Mouse (Mus musculus) macrophage (primary cell): ENCODE measurements around the gene Camk2n2. TPM values are rescaled to one million over a fixed set of nuclear protein-coding genes. Genes with fewer than 3 reads are reported as not detected.

ENCODE experiments used
- H3K27ac ChIP-seq: fragments of 350-480 bp; formaldehyde crosslinking; 2 replicates; pipeline ENCODE4 v1.9.0; 2021
- H3K36me3 ChIP-seq: fragments of 350-480 bp; formaldehyde crosslinking; 2 replicates; pipeline ENCODE4 v1.9.0; 2021; ENCODE audit errors: inconsistent target
- H3K4me3 ChIP-seq: fragments of 350-480 bp; formaldehyde crosslinking; 2 replicates; pipeline ENCODE4 v1.9.0; 2021; ENCODE audit errors: inconsistent target
- H3K79me2 ChIP-seq: fragments of 350-480 bp; formaldehyde crosslinking; 2 replicates; pipeline ENCODE4 v1.9.0; 2021; ENCODE audit errors: inconsistent target
- WGBS: methylation state at CpG from one replicate; pipeline ENCODE4 v1.1.7; 2026; ENCODE audit warnings: inconsistent platforms; ENCODE audit not compliant: missing documents; 5-methylcytosine and 5-hydroxymethylcytosine counted together
- polyA plus RNA-seq: library from polyadenylated mRNA; stranded (reverse); fragments of 250-400 nt; gene quantifications from 3 replicates; pipeline ENCODE4 v1.2.4, GENCODE M21; 2018; ENCODE audit warnings: inconsistent platforms

Camk2n2 gene
- polyA plus RNA-seq, 1 experiment from 2014 or later, result 2.1 TPM

DNA sequence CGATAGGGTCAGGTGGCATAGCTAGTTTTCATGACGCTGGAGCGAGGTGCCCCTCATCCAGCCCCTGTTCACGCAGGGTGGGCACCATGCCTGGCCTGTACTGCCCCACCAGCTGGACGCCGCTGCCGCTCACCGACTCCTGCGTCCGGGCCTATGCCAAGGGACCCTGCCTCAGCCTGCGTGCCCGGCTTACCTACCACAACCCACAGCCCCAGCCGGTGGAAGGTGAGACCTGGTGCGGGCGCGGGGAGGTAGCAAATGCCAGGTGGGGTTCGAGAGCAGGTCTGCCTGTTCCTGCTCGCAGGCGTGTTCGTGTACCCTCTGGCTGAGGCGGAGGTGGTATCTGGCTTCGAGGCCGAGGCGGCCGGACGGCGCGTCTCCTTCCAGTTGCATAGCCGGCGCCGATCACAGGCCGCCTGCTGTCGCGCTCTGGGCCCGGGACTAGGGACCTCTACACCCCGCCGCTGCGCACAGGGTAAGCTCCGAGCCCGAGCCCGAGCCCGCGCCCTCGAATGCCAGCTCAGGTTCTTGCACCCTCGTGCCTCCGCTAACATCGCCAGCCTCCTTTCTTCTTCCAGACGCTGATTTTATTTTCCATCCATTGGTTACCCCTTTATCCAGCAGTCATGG is 29.9 kb downstream of the Camk2n2 start:
- no peak overlapping the region for H3K4me3 ChIP-seq
- no peaks in the 10 kb centered on the region for H3K79me2 ChIP-seq
- WGBS, result 8% methylated on average over 48 of the region's 48 CpGs
- no peak overlapping the region for H3K27ac ChIP-seq
- no peaks in the 10 kb centered on the region for H3K36me3 ChIP-seq

GRCm38 (mm10) chr16:20590680-20591038 is 30.4 kb downstream of the Camk2n2 start:
- Histone ChIP-seq H3K4me3 (no peak overlapping the region), H3K79me2 (no peaks in the 10 kb centered on the region), H3K27ac (no peak overlapping the region), H3K36me3 (no peaks in the 10 kb centered on the region)
- WGBS, result 2% methylated on average over 10 of the region's 17 CpGs

DNA sequence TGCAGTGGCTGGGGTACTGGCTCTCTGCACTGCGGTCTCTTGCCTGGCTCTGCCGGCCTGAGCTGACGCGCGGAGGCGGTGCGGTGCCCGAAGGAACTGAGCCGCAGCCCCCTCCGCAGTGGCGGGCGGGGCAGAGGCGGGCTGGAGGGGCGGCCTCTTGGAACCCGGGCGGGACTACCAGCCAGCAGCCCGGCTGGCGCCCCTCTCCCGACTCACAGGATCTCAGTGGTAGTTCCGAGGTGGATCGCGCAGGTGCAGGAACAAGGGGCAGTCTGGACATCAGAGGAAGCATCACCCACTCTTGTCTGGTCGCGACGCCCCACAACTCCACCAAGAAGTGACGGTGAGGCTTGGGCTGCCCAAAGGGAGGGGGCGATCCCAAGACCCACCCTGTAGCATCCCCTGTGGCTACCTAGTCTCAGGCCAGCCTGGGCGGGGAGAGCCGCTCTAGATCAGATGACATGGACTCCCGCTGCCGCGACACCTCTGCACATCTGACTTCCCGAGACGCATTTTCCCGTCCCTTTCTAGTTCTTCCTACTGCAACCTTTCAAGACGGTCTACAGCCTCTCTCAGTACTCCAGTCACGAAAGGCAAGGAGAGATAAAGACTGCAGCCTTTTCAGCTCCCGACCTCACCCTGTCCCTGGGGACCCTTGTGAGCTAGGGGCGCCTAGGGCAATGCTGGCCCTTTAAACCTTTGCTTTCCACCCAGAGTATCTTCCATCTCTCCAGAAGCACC is 31.0 kb downstream of the Camk2n2 start:
- Histone ChIP-seq H3K79me2 (no peaks in the 10 kb centered on the region), H3K36me3 (no peaks in the 10 kb centered on the region), H3K4me3 (no peak overlapping the region), H3K27ac (no peak overlapping the region)
- 2% methylated on average over 36 of the region's 39 CpGs for WGBS

DNA sequence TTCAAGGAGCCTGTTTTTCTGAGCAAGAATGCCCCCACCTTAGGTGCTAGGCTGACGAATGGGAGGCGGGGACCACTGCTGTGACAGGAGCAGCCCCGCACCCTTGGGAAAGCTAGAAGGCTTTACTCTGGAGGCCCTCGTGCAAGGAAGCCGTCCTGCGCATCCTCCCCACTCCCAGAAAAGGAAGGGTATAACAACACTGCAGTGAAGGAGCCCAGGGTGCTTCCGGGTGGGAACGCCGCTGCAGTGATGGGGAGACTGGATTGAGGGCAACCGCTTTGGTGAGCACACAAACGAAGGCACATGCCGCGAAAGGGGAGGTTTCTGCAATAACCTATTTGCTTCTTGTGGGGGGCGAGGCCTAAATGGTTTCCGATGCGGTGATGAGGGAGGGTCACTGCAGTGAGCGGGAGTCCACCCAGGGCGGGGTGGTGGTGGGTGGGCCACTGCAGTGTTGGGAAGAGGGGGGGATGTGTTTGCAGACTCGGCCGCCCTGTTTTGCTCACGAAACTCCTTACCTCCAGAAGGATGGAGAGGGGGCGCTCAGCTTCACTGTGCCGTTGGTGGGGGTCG is 31.6 kb downstream of the Camk2n2 start, which contains the start of gene Vwa5b2:
Gene Vwa5b2 (plus strand): TSS at position 106 of the 573 bp plus-strand sequence.
- Histone ChIP-seq H3K36me3 (no peaks in the 10 kb centered on the region), H3K79me2 (no peaks in the 10 kb centered on the region), H3K4me3 (no peak within 1 kb of the TSS), H3K27ac (no peak within 1 kb of the TSS)
- WGBS, result 5% methylated on average over 24 of the region's 24 CpGs

Other genes with a start within 250 kb of the Camk2n2 start
- gene Abcc5, start 194.9 kb downstream of the Camk2n2 start, polyA plus RNA-seq, result 40.1 to 90.8 TPM (median 40.2 TPM) in 3 replicates
- 25.2 to 45.4 TPM (median 30.4 TPM) in 3 replicates for gene Eif2b5, start 122.5 kb downstream of the Camk2n2 start, polyA plus RNA-seq
- gene Dvl3, start 104.3 kb downstream of the Camk2n2 start, polyA plus RNA-seq, result 10.4 to 15.3 TPM (median 12.1 TPM) in 3 replicates
- gene Ap2m1, start 85.8 kb downstream of the Camk2n2 start, polyA plus RNA-seq, result 675 to 1,015 TPM (median 722 TPM) in 3 replicates
- 27.6 to 31.0 TPM (median 28.9 TPM) in 3 replicates for gene Abcf3, start 72.7 kb downstream of the Camk2n2 start, polyA plus RNA-seq
- gene Vwa5b2, start 31.8 kb downstream of the Camk2n2 start, polyA plus RNA-seq, result not detected in 3 replicates
- 3.9 to 18.7 TPM (median 11.9 TPM) in 3 replicates for gene Eef1akmt4, start 9.7 kb downstream of the Camk2n2 start, polyA plus RNA-seq
- gene Gm49333, start 9.7 kb downstream of the Camk2n2 start, polyA plus RNA-seq, result not detected in 3 replicates
- 10.2 to 25.1 TPM (median 22.1 TPM) in 3 replicates for gene Alg3, start 9.6 kb downstream of the Camk2n2 start, polyA plus RNA-seq
- gene Ece2, start 8.5 kb upstream of the Camk2n2 start, polyA plus RNA-seq, result 0.09 to 0.20 TPM in 2 of 3 replicates, not detected in the other
- gene Psmd2, start 30.4 kb upstream of the Camk2n2 start, polyA plus RNA-seq, result 143 to 206 TPM (median 205 TPM) in 3 replicates
- gene Eif4g1, start 47.0 kb upstream of the Camk2n2 start, polyA plus RNA-seq, result 125 to 210 TPM (median 165 TPM) in 3 replicates
- 0.22 to 1.6 TPM (median 0.63 TPM) in 3 replicates for gene Fam131a, start 72.0 kb upstream of the Camk2n2 start, polyA plus RNA-seq
- gene Polr2h, start 96.4 kb upstream of the Camk2n2 start, polyA plus RNA-seq, result 5.2 to 20.4 TPM (median 12.3 TPM) in 3 replicates
- 0.11 to 0.38 TPM (median 0.35 TPM) in 3 replicates for gene Clcn2, start 96.5 kb upstream of the Camk2n2 start, polyA plus RNA-seq
- not detected in 3 replicates for gene Chrd, start 111.8 kb upstream of the Camk2n2 start, polyA plus RNA-seq
- not detected in 3 replicates for gene Thpo, start 113.2 kb upstream of the Camk2n2 start, polyA plus RNA-seq